Mouse (Mus musculus) A20 (cell line): ENCODE results near the gene Snx8.

ENCODE experiments used
- DNase-seq: peaks from one replicate; pipeline ENCODE4 v3.0.0-alpha.2; 2011; ENCODE audit warnings: low read depth, low spot score

Snx8 gene

GRCm38 (mm10) chr5:140388588-140389576 is at the start of gene Snx8:
Gene Snx8 (minus strand): TSS chr5:140389262.
- peak; percentile 99 for DNase-seq

- DNase-seq = no peak
Measured at GRCm38 (mm10) chr5:140425016-140425783, 36.1 kb upstream of the Snx8 start.

GRCm38 (mm10) chr5:140420616-140421015 is 31.6 kb upstream of the Snx8 start:
- DNase-seq = no peak

GRCm38 (mm10) chr5:140419442-140420080 is 30.5 kb upstream of the Snx8 start:
- no peak for DNase-seq

- peak; percentile 97 for DNase-seq
Measured at GRCm38 (mm10) chr5:140418489-140419441, 29.7 kb upstream of the Snx8 start, which contains the start of gene Eif3b. Gene Eif3b (plus strand): TSS chr5:140419328.

DNA sequence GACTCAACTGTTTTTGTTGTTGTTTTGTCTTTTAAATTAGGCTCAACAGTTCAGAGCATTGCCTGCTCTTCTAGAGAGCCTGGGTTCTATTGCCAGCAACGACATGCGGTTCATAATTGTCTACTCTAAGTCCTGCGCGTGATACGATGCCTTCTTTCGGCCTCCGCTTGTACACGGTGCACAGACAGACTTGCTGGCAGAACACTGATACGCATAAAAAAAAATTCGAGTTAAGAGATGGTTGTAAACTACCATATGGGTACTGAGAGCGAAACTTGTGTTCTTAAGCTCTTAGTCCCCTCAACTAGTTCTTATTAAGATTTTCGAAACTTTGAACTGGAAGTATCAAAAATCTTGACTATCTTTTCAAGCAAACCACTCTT is 29.0 kb upstream of the Snx8 start:
- DNase-seq = no peak

- DNase-seq = peak; percentile 48
Measured at GRCm38 (mm10) chr5:140414647-140415046, 25.6 kb upstream of the Snx8 start.

DNA sequence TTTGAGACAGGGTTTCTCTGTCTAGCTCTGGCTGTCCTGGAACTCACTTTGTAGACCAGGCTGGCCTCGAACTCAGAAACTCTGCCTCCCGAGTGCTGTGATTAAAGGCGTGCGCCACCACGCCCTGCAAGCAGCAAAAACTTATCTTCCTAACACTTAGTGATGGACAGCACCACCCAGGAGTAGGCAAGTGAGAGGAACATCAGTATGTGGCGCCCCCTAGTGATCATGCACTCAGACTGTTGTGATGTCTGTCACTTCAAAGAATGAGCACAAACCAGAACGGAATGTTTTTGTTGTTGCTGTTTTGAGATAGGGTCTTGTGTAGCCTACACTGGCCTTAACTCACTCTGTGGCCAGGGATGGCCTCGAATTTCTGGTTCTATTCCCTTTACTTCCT is 22.3 kb upstream of the Snx8 start:
- peak; percentile 78 for DNase-seq

DNA sequence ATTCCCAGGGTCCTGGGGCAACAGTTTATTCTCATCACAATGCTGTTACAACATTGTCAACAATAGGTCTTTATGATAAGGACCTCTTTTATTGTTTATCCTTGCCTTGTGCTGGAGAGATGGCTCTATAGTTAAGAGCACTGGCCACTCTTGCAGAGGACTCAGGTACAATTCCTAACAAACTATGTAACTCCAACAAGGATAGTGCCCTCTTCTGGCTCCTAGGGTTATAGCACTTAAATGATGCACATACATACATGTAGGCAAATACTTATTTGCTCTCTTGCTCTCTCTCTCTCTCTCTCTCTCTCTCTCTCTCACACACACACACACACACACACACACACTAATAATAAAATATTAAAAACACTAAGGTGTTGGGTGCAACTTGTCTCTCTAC is 19.7 kb upstream of the Snx8 start:
- no peak for DNase-seq

DNA sequence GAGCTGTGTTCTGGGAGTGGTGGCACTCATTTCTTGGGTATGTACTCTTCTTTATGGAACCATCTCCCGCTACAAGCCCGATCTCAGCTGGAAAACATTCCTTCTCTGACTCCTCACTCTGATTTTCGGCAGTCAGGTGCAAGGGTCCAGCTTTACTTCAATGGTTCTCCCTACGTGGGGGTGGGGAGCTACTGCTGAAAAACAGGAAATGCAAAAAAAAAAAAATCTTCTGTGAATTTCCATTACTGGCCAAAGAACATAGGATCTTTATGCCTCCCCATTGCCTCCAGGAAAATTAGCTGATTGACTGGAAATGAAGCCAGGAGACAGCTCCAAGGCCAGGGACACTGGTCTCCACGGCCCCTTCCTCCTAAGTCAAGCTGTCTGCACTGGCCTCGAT is 17.6 kb upstream of the Snx8 start:
- no peak for DNase-seq

DNA sequence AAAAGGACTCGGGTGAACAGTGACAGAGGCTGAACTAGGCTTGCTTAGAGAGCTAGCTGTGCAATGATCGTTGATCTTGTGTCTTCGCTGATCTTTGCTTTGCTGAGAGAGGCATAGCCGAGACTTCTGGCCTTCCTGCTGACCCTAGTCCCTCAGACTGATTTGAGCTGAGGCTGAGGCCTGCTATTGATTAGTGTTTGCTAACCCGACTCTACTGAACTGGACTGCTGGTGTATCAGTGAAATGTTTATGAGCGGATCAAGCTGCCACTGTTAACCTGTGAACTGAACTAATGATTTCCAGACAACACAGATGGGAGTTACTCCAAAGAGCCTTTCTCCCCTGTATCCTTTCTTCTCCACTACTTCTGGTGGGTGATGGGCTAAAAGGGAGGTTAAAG is 16.1 kb upstream of the Snx8 start:
- DNase-seq = no peak

GRCm38 (mm10) chr5:140402640-140403270 is 13.7 kb upstream of the Snx8 start:
- no peak for DNase-seq

DNA sequence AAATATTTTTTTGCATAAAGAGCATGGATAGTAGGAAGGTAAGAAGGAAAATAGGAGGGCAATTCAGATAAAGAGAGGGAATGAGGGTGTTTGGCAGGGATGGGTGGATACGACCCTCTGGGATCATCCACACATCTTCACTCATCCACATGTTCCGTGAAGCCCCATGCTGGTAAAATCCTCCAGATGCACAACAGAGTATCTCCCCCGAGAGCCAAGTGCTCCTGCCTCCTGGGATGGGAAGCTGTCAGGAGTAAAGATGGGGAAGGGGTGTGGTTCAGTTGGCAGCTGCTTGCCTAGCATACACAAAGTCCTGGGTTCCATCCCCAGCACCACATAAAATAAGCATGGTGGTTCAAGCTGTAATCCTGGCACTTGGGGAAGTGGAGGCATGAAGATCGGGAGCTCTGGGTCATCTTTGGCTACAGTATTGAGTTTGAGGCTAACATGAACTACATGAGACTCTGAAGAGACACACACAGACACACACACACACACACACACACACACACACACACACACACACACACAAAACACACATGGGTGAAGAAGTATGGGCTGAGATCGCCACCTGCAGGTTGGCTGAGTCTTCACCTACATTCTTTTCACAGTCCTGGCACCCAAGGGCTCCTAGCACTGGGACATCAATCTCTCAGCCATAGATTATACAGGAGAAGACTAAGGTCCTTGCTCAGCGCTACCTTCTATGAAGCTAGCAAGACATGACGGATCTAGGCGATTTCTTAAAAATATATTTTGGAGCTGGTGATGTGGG is 7.3 kb upstream of the Snx8 start:
- DNase-seq = peak; percentile 77

GRCm38 (mm10) chr5:140392701-140393100 is 3.6 kb upstream of the Snx8 start:
- DNase-seq = no peak

GRCm38 (mm10) chr5:140391981-140392380 is 2.9 kb upstream of the Snx8 start:
- no peak for DNase-seq

- DNase-seq = no peak
Measured at GRCm38 (mm10) chr5:140391435-140391834, 2.4 kb upstream of the Snx8 start.

- DNase-seq = no peak
Measured at GRCm38 (mm10) chr5:140389647-140390046, 585 bp upstream of the Snx8 start.

GRCm38 (mm10) chr5:140387816-140388510 is 1.1 kb downstream of the Snx8 start:
- peak; percentile 61 for DNase-seq

GRCm38 (mm10) chr5:140387236-140387635 is 1.8 kb downstream of the Snx8 start:
- peak; percentile 63 for DNase-seq
